Mouse (Mus musculus) liver, postnatal 0 days (tissue): ENCODE results near the gene Kxd1.

Source experiments
- CTCF ChIP-seq: sonication (generic); IDR thresholded peaks from 2 replicates; pipeline ENCODE4 v1.5.1; 2016; ENCODE audit warnings: antibody characterized with exemption, low read depth
- EP300 ChIP-seq: IDR thresholded peaks from 2 replicates; pipeline ENCODE4 v1.6.1; 2016; ENCODE audit warnings: antibody characterized with exemption, low read depth, mild to moderate bottlenecking

- TF ChIP-seq CTCF (no peak), EP300 (no peak)
Measured at GRCm38 (mm10) chr8:70481908-70482307, 45.8 kb downstream of the Kxd1 start.
